Mouse (Mus musculus): Measurements from ENCODE around the gene Mtch1. TPM values are rescaled to one million over a fixed set of nuclear protein-coding genes. Genes with fewer than 3 reads are reported as not detected.

Mtch1 gene
- polyA plus RNA-seq, 1 experiment from 2014 or later: 143 TPM

- H3K9ac ChIP-seq (ENCODE audit: low read depth, low read length): no peak overlapping the region
- H3K9me3 ChIP-seq (ENCODE audit: control insufficient read depth): no peaks in the 10 kb centered on the region
- no peak overlapping the region for H3K4me2 ChIP-seq (replicated peaks; ENCODE audit: low read depth)
- H3K4me1 ChIP-seq (replicated peaks; ENCODE audit: control insufficient read depth, insufficient read depth, low read length): no peaks in the 10 kb centered on the region
- no peaks in the 10 kb centered on the region for H3K27me3 ChIP-seq (replicated peaks; ENCODE audit: control insufficient read depth, insufficient read depth, low read length)
- no peak overlapping the region for H3K27ac ChIP-seq (ENCODE audit: low read depth, low read length)
- no peak overlapping the region for H3K4me3 ChIP-seq (ENCODE audit: low read depth, low read length)
- TF ChIP-seq CTCF (IDR thresholded peaks at IDR 0.05; ENCODE audit: low read depth): no peak
- no peaks in the 10 kb centered on the region for H3K36me3 ChIP-seq (ENCODE audit: control insufficient read depth, insufficient read depth)
- no peak for ATAC-seq
- WGBS: 68% methylated on average over 3 of the region's 3 CpGs
Observed at GRCm38 (mm10) chr17:29316891-29317290, 30.8 kb downstream of the Mtch1 start.

GRCm38 (mm10) chr17:29315672-29316465, 31.9 kb downstream of the Mtch1 start:
- no peak for ATAC-seq
- Histone ChIP-seq H3K27ac (ENCODE audit: low read depth, low read length) (no peak overlapping the region), H3K36me3 (ENCODE audit: control insufficient read depth, insufficient read depth) (no peaks in the 10 kb centered on the region), H3K4me1 (replicated peaks; ENCODE audit: control insufficient read depth, insufficient read depth, low read length) (no peaks in the 10 kb centered on the region), H3K4me2 (replicated peaks; ENCODE audit: low read depth) (no peak overlapping the region), H3K4me3 (ENCODE audit: low read depth, low read length) (no peak overlapping the region), H3K9ac (ENCODE audit: low read depth, low read length) (no peak overlapping the region), H3K27me3 (replicated peaks; ENCODE audit: control insufficient read depth, insufficient read depth, low read length) (no peaks in the 10 kb centered on the region), H3K9me3 (ENCODE audit: control insufficient read depth) (no peaks in the 10 kb centered on the region)
- WGBS: 52% methylated on average over 9 of the region's 9 CpGs
- no peak for TF ChIP-seq CTCF (IDR thresholded peaks at IDR 0.05; ENCODE audit: low read depth)

GRCm38 (mm10) chr17:29313300-29313699, 34.4 kb downstream of the Mtch1 start:
- no peak overlapping the region for H3K4me3 ChIP-seq (ENCODE audit: low read depth, low read length)
- H3K27me3 ChIP-seq (replicated peaks; ENCODE audit: control insufficient read depth, insufficient read depth, low read length): no peaks in the 10 kb centered on the region
- no peaks in the 10 kb centered on the region for H3K4me1 ChIP-seq (replicated peaks; ENCODE audit: control insufficient read depth, insufficient read depth, low read length)
- no peak overlapping the region for H3K27ac ChIP-seq (ENCODE audit: low read depth, low read length)
- H3K36me3 ChIP-seq (ENCODE audit: control insufficient read depth, insufficient read depth): no peaks in the 10 kb centered on the region
- no peak overlapping the region for H3K4me2 ChIP-seq (replicated peaks; ENCODE audit: low read depth)
- no peak for ATAC-seq
- peak; percentile 43 for TF ChIP-seq CTCF (IDR thresholded peaks at IDR 0.05; ENCODE audit: low read depth)
- no peaks in the 10 kb centered on the region for H3K9me3 ChIP-seq (ENCODE audit: control insufficient read depth)
- no peak overlapping the region for H3K9ac ChIP-seq (ENCODE audit: low read depth, low read length)

GRCm38 (mm10) chr17:29312082-29312481, 35.7 kb downstream of the Mtch1 start:
- Histone ChIP-seq H3K36me3 (ENCODE audit: control insufficient read depth, insufficient read depth) (no peaks in the 10 kb centered on the region), H3K4me2 (replicated peaks; ENCODE audit: low read depth) (no peak overlapping the region), H3K4me3 (ENCODE audit: low read depth, low read length) (no peak overlapping the region), H3K9me3 (ENCODE audit: control insufficient read depth) (no peaks in the 10 kb centered on the region), H3K9ac (ENCODE audit: low read depth, low read length) (no peak overlapping the region), H3K27ac (ENCODE audit: low read depth, low read length) (no peak overlapping the region), H3K4me1 (replicated peaks; ENCODE audit: control insufficient read depth, insufficient read depth, low read length) (no peaks in the 10 kb centered on the region), H3K27me3 (replicated peaks; ENCODE audit: control insufficient read depth, insufficient read depth, low read length) (no peaks in the 10 kb centered on the region)
- TF ChIP-seq CTCF (IDR thresholded peaks at IDR 0.05; ENCODE audit: low read depth): no peak
- WGBS: 89% methylated on average over 2 of the region's 2 CpGs
- no peak for ATAC-seq

GRCm38 (mm10) chr17:29311602-29312001, 36.1 kb downstream of the Mtch1 start:
- WGBS: 88% methylated on average over 8 of the region's 8 CpGs
- ATAC-seq: no peak
- H3K4me2 ChIP-seq (replicated peaks; ENCODE audit: low read depth): no peak overlapping the region
- H3K4me1 ChIP-seq (replicated peaks; ENCODE audit: control insufficient read depth, insufficient read depth, low read length): no peaks in the 10 kb centered on the region
- H3K9me3 ChIP-seq (ENCODE audit: control insufficient read depth): no peaks in the 10 kb centered on the region
- no peak overlapping the region for H3K27ac ChIP-seq (ENCODE audit: low read depth, low read length)
- no peak overlapping the region for H3K4me3 ChIP-seq (ENCODE audit: low read depth, low read length)
- no peaks in the 10 kb centered on the region for H3K36me3 ChIP-seq (ENCODE audit: control insufficient read depth, insufficient read depth)
- no peak for TF ChIP-seq CTCF (IDR thresholded peaks at IDR 0.05; ENCODE audit: low read depth)
- no peaks in the 10 kb centered on the region for H3K27me3 ChIP-seq (replicated peaks; ENCODE audit: control insufficient read depth, insufficient read depth, low read length)
- H3K9ac ChIP-seq (ENCODE audit: low read depth, low read length): no peak overlapping the region

- H3K4me2 ChIP-seq (replicated peaks; ENCODE audit: low read depth): no peak overlapping the region
- H3K4me3 ChIP-seq (ENCODE audit: low read depth, low read length): no peak overlapping the region
- H3K9ac ChIP-seq (ENCODE audit: low read depth, low read length): no peak overlapping the region
- 75% methylated on average over 21 of the region's 21 CpGs for WGBS
- H3K36me3 ChIP-seq (ENCODE audit: control insufficient read depth, insufficient read depth): no peaks in the 10 kb centered on the region
- H3K27ac ChIP-seq (ENCODE audit: low read depth, low read length): no peak overlapping the region
- H3K27me3 ChIP-seq (replicated peaks; ENCODE audit: control insufficient read depth, insufficient read depth, low read length): no peaks in the 10 kb centered on the region
- no peak for ATAC-seq
- H3K4me1 ChIP-seq (replicated peaks; ENCODE audit: control insufficient read depth, insufficient read depth, low read length): no peaks in the 10 kb centered on the region
- no peak for TF ChIP-seq CTCF (IDR thresholded peaks at IDR 0.05; ENCODE audit: low read depth)
- no peaks in the 10 kb centered on the region for H3K9me3 ChIP-seq (ENCODE audit: control insufficient read depth)
Observed at GRCm38 (mm10) chr17:29310056-29310623, 37.6 kb downstream of the Mtch1 start.

Data from intestine, postnatal 0 days (tissue).